Mouse (Mus musculus): ENCODE data around the gene Azi2.

Azi2 gene

DNA sequence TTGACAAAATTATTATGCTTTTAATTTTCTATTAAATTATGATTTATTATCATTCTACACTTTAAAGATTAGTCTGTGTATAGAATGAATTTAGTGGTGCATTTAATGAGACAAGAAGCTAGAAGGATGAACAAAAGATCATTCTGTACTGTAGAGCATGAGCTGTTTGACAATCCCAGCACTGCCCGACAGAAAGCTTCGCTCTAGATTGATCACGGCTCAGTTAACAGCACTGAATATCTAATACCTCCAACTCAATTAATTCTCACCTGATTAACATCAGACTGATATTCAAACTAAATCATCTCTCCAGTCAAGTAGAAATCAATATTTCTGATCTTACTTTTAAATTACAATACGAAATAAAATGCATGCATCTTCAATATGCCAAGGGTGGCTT is 43.5 kb downstream of the Azi2 start:
- DNase-seq (ENCODE audit: low spot score) = no peak

DNA sequence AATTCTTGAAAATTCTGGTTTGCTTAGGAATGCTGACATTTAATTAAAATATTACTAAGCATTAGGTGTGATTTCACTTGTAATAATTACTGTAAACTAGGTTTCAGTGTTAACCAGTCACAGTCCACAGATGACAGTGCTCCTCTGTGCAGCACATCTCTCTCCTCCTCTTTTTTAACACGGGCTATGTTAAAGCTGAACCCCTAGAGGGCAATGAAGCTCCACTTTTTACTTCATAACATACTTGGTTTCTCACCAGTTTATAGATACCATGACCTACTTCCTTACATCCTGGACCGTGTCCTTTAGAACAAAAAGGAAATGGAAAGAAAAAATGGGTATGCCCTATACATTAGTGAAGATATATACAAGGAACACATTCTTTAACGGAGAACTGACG is 59.1 kb downstream of the Azi2 start:
- no peak for DNase-seq (ENCODE audit: low spot score)

DNA sequence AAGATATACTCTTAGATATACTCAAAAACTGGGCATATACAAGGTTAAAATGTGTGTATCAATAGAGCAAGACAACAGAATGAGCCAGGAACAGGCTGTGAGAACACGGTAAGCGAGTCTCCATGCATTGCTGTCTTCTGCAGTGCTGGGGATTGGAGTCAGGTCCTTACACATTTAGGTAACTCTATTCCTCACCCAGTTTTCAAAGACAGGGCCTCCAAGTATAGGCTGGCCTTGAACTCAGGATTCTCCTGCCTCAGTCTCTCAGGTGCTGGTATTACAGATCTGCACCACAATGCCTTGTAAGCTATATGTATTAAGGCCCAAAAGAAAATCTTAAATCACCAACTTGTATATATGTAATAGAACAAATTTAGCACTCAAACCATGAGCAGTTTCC is 60.2 kb downstream of the Azi2 start:
- DNase-seq (ENCODE audit: low spot score) = no peak

DNA sequence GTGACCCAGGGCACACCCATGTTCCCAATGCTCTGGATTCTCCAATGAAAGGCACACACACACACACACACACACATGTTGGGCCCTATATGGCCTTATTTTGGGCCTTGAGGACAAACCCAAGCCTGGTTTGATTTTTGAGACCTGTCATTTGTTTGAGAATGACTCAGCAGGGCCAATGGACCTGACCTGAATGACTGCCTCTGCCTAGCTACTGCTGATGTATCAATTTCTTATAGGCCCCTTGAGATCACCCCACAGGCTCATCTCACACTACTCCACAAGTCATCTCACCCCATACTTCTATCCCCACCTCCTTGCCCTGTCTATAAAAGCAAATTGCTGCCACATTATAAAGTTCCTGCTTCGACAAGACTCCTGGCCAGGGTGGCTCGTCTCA is 61.5 kb downstream of the Azi2 start:
- DNase-seq (ENCODE audit: low spot score) = no peak

DNA sequence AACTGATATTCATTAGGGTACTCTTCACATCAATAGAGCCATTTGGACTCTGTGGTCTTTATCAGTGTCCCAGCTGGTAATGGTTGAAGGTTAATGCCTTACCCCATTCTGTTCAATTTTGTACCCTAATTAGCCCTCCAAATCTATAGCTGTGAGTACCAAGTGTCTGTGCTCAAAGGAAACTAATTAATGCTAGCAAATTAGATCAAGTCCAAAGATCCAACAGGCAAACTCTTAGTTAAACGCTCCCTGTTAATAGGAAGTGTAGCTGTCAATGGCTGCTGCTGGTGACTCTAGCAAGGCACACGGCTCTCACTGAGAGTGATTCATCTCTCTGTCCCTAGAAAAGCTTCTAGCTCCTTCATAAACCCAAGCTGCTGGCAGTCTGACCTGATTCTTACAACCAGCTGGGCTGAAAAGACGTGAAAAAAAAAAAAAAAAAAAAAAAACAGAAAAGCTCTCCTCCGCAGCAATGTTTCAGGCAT is 68.3 kb downstream of the Azi2 start:
- DNase-seq (ENCODE audit: low spot score) = no peak

DNA sequence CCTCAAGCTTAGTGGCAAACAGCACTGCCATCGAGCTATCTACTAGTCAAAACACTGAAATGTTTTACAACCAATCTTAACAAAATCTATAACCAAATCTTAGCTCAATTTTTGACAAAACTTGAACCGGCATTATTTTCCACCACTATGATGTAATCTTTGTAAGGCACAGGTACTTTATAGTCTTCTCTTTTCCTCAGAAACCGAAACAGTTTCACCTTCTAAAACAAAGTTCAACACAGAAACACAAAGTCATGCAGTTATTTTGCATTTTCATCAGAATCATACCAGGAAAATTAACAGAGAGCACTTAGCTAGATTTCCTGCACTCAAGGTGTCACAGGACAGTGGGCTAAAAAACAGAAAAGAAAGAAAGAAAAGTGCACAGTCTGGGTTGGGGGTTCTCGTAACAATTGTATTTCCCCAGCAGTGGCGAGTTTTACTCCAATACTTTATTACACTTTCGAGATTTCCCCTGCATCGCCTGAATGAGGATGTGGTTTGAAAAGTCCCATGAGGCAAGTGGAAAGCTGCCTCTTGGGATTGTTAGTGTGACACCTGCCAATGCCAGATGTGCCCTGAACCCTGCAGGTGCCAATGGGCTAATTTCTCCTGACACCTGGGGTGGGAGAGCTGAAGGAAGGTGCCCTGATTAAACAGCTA is 69.5 kb downstream of the Azi2 start:
- no peak for DNase-seq (ENCODE audit: low spot score)

DNA sequence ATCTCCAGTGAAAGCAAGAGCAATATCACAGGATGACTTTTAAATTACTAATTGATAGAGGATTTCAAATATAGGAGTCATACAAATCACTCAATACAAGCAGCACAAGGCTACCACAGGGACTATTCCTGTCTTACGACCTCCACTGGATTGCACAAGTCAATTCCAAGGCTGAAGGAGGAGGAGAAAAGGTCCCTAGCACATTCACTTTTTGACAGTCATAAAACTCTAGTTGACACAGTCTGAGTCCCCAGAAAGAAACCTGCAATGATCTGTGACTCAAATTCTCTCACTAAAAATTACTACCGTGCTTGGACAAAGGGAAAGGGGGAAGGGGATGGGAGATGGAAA is 70.0 kb downstream of the Azi2 start:
- DNase-seq (ENCODE audit: low spot score) = no peak
